Mouse (Mus musculus): ENCODE data around the gene Tifab. TPM values are rescaled to one million over a fixed set of nuclear protein-coding genes. Genes with fewer than 3 reads are reported as not detected.
A peak's percentile ranks its signal among the peaks of the same experiment; 100 is the strongest.
"Not testable (repeated sequence)": the region's sequence is repeated elsewhere in the genome, so short reads cannot be mapped to it uniquely, and the experiment has no call there.

The Tifab gene
- 5.2 and 7.1 TPM in 2 replicates for total RNA-seq (2017)

DNA sequence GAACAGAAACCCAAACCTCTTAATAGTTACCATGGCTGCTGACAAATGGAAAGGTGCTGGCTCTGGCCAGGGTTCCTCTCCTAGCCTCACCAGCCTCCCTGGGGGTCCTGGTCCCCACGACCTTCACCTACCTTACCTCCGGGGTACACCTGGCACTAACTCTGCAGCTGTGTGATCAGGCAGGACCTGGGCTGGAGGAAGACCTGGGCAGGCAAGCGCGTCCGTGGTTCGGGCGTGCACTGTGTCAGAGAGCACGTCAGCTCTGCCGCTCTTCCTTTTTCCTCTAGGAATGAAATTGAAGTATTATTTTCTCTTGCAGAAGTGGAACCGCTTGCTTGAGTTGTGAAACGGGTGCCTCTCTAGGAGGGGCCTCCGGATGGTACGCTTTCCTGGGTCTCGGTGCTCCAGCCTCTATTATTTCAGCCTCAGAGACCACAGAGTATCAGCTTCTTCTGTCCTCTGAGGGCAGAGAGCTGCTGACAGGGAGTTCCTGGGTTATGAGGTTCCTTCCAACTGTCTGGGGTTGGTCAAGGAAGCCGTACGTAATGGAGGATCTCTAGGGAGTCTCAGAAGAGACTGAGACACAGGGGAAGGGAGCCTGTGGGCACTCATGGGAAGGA, at the start of gene Tifab:
Gene Tifab (minus strand): TSS at position 470 of the 620 bp plus-strand sequence.
- no peak for ATAC-seq (ENCODE audit: extremely low read depth, insufficient number of reproducible peaks, low FRiP score, poor library complexity, severe bottlenecking)

DNA sequence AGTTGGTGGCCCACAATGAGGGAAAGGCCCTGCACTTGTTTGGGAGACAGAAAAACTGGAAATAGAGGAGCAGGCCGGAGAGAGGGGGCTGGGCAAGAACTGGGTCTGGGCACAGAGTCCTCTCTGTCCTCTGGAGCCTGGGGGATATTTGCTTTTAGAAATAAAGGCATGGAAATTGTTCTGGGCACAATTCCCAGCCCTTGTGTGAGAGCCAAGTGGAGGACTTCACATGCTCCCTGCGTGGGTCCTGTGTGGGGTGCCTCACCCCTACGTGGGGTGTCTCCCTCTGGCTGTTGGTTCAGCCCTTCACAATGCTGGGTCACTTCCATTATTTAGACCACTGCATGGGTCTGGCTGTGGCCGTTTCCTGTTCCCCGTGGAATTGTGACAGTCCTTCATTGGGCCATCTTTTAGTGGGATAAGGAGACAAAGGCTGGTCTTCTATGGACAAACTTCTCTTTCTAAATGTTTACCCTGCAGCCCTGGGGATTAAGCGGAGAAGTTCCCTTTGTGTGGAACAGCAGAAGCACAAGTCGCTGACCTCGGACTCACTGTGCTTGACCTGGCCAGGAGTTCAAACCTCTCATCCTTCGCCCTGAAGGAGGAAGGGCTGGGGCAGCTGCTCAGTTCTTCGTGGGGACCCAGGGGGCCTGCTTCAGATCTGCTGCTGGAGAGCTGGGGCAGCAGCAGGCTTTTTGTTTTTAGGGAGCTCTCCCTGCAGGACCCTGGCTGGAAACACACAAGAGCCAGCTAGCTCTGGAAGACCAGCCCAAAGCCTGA, 47.7 kb upstream of the Tifab start:
- ATAC-seq (ENCODE audit: extremely low read depth, insufficient number of reproducible peaks, low FRiP score, poor library complexity, severe bottlenecking): no peak

DNA sequence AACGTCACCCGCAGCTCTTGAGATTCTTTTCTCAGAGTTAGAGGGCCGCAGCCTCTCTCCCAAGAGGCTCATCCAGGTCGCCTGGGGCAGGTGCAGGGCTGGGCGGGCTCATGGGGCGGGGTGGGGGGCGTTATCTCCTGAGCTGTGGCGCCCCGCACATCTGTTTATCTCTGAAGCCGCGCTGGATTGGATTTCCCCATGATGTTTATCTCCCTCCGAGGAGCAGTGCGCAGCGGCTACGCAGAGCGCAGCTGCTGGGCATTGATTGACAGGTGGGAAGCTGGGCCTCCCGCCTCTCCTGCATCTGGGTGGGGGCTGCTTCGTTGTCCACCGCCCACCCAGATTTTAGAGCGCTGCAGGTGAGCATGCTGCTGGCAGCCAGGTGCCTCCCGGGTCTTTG, 44.9 kb upstream of the Tifab start:
- no peak for ATAC-seq (ENCODE audit: extremely low read depth, insufficient number of reproducible peaks, low FRiP score, poor library complexity, severe bottlenecking)

DNA sequence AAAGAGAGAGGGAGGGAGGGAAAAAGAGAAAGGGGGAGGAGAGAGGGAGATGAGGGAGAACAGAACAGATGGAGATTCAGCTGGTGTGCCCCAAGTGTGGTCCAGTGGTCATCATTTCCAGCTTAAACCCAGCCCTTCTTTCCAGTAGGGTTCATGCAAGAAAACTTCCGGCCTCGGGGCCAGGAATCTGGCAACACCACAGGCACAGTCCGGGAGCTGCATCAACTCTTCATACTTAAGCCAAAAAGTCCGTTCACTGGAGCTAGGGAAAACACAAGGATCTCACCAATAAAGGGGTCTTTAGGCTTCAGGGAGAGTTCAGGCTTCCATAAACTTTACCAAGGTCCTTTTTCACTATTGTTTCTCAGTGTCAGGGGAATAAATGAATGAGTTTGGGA, 44.2 kb upstream of the Tifab start:
- no peak for ATAC-seq (ENCODE audit: extremely low read depth, insufficient number of reproducible peaks, low FRiP score, poor library complexity, severe bottlenecking)

DNA sequence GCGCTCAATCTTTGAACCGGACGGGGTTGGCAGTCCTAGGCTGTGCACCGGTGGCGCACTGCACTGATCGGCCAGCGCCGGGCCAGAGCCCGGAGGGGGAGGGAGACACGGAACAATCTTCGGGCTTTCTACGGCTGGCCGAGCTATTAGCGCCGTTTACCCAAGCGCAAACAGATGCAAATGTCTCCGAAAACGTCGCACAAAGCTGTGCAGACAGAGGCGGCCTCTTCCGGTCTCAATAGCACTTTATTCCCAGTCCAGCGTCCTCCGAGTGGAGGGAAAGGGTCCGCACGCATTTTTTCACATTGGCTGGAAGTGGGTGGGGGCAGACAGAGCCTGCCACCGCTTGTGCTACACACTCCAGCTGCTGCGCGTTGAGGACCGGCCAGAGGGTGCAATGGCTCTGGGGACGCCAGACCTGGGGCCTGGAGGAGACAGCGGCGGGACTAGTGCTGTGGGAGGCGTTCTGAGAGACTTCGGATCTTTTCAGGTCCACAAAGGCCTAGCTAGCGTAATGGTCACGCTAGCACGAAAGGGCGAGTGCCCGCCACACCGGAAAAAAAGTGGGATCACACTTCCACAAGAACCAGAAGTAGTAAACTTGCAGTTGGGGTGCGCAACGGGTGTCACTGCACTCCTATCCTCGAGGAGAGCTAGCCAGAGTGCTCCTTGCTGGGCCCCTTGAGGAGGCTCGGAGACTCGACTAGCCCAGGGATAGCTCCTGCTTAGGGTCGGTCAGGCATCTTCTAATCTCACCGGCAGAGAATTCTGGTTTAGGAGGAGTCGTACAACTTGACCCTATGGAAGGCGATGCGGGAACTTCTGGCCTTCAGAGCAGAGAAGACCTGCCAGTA, 43.5 kb upstream of the Tifab start:
- ATAC-seq (ENCODE audit: extremely low read depth, insufficient number of reproducible peaks, low FRiP score, poor library complexity, severe bottlenecking): no peak

DNA sequence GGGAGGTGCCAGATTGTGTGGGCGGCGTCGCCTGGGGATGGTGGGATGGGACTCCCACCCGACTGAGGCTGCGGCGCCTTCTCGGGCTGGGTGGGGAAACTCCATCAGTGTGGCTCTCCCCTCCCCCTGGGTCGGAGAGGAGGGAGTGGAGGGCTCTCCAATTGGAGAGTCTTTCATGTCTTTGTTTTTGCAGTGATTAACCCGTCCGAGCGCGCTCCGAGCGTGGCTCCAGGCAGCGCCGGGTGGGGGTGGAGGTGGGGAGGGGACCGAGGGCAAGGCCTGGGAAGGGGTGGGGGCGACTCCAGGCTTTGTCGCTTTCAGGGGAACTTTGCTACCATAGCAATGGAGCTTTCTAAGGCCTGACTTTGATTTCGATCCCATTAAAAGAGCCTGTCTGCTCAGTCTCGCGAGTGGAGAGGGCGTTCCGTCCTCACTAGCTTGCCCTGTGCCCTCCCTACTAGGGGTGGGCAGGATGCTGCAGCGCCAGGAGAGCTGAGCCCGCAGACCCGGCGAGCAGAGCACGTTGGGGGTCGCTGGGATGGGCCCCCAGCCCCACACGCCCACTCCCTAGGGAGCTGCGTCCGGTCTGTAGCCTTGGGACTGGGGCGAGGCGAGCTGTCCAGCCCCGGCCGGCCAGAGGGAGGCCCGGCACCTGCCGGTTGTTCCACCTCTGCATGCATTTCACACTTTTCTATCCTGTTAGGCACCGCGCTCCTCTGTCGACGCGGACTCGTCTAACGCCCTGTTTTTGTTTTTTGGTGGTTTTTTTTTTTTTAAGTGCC, 42.6 kb upstream of the Tifab start:
- no peak for ATAC-seq (ENCODE audit: extremely low read depth, insufficient number of reproducible peaks, low FRiP score, poor library complexity, severe bottlenecking)

DNA sequence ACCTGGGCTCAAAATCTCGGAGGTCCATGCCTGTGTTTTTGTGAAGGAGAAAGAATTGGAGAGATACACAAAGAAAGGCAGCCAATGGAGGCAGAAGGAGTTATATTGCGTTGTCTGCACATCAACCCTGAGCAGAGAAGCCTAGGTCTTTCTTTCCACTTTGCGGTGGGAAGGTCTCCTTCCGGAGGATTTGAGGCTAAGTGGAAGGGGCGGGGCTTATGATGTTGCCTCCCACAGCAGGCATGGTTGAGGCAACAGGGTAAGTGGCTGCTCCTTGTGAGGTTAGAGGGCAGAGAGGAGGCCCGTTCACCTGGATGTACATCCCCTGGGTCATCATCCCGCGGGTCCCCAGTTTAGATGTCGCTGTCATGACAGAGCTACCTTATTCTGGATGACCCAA, 40.6 kb upstream of the Tifab start:
- no peak for ATAC-seq (ENCODE audit: extremely low read depth, insufficient number of reproducible peaks, low FRiP score, poor library complexity, severe bottlenecking)

DNA sequence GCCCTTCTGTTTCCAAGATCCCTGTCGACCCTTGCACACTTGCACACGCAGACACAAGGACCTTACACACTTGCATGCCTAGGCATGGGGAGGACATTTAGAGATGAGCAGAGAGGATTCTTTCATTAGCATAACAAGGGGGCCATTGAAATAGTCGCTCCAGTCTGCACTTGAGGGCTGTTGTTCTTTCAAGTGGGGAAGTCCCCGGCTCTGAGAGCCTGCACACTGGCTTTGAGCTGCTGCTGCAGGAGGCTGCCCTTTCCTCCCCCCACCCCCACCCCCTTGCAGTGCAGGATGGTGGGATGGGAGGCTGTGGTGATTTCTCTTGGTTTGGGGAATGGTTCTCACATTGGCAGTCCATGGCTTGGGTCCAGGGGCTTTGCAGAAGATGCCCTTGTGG, 37.4 kb upstream of the Tifab start:
- ATAC-seq (ENCODE audit: extremely low read depth, insufficient number of reproducible peaks, low FRiP score, poor library complexity, severe bottlenecking): no peak

DNA sequence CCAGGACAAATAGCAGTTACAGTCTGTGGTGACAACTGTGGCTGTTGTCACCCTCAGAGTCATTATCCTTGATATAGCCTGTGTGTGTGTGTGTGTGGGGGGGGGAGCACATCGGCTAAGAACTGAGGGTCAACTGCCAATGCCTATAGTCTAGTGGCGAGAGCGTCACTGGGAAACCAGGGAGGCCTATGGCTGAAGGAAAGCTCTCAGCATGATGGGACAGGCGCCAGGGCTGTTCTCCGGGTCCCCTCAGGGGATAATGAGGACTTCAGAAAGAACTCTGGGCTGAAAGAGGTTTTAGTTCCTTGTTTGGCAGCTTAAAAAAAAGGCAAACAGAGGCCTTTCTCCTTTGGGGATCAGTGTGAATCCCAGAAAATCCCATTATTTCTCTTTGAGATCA, 35.9 kb upstream of the Tifab start:
- no peak for ATAC-seq (ENCODE audit: extremely low read depth, insufficient number of reproducible peaks, low FRiP score, poor library complexity, severe bottlenecking)

DNA sequence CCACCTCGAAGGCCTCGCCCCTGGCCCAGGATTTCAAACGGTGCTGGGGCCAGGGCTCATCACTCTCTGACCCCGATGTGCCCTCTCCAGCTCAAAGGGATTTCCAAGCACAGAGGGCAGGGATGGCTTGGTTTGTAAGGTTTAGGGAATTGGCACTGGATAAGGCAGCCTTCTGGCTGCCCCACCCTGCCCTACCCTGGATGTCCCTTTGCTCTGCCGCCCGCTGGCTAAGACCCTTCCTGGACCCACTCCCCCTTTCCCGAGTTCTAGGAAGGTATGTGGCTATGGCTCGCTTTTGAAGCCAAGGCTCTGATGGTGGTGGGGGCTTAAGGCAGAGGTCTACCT, 30.4 kb upstream of the Tifab start:
- ATAC-seq (ENCODE audit: extremely low read depth, insufficient number of reproducible peaks, low FRiP score, poor library complexity, severe bottlenecking): no peak

DNA sequence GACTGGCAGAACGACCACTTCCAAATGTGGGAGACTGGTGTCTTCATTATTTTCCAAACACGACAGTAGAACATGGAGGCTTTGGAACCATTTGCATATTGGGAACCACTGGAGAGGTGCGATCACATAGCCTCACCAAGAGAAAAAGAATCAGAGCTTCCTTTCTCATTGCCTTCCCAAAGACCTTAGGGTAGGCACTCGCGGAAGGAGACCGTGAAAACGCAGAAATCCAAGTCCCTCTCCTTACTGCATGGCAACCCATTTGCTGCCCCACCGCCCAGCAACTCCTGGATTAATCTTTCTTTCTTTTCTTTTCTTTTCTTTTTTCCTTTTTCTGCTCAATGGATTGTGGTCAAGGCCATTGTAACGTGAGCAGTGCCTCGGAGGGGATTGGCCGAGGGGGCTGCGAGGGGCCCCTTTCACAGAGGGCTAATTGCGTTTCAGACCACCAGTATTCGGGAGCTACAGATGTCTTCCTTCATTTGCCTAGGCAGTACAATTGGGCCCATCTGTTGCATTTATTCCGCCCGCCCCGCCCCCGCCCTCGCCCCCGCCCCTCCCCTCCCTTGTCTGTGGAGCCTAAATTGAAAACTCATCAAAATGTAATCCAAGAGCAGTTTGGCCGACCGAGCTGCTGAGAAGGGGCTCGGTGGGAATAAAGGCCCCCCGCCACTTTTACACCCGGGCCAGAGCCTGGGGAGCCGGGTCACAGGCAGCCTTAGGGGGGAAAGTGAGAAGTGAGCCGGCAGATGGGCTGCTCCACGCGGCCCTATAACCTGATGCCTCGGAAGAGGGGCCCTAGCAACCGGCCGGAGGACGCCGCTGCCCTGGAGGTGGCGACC, 29.8 kb upstream of the Tifab start:
- ATAC-seq (ENCODE audit: extremely low read depth, insufficient number of reproducible peaks, low FRiP score, poor library complexity, severe bottlenecking): no peak

DNA sequence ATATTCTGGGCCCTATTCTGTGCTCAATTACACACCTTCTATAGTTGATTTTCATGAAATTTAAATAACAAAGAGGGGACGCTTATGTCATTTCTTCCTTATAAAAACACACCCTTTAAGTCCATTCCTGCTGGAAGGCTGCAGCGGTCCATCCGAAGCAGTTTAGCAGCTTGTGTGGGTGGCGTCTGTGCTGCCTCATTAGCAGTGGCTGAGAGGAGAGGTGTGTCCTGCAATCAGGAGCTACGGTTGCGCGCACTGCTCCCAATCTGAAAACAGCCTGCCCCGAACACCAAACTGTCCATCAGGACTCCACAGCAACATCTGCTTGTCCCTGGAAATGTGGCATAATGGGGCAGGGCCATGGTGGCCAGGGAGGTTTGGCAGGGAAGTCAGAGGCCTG, 20.8 kb upstream of the Tifab start:
- no peak for ATAC-seq (ENCODE audit: extremely low read depth, insufficient number of reproducible peaks, low FRiP score, poor library complexity, severe bottlenecking)

DNA sequence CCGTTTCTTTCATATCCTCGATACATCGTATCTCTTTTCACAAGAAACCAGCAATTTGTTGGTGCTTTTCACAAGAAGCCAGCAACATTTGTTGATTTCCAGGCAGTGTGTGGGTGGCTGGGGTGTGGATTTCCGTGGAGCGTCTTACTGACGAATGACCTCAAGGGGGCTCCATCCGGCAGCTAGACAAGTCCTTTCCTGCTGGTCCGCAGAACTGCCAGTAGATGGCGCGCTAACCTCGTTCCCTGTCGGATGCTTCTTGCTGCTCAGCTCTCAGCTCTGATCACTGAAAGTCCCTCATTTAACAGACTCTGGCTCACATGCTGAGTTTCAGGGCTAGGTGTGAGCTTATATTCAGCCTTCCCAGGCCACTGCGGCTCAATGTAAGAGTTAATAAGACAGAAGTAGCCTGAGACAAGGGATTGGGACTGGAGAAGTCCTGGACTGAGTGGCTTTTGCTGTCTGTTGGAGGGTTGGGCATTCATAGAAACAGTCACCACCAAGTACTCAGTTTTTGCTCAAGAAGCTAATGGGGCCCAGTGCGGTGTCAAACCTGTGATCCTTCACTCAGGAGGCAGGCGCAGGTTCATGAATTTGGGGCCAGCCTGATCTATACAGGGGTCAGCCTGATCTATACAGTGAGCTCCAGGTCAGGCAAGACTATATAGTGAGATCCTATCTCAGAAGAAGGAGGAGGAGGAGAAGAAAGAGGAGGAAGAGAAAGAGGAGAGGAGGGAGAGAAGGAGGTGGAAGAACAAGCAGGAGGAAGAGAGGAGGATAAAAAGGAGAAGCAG, 19.0 kb upstream of the Tifab start:
- ATAC-seq (ENCODE audit: extremely low read depth, insufficient number of reproducible peaks, low FRiP score, poor library complexity, severe bottlenecking): peak; percentile 90

DNA sequence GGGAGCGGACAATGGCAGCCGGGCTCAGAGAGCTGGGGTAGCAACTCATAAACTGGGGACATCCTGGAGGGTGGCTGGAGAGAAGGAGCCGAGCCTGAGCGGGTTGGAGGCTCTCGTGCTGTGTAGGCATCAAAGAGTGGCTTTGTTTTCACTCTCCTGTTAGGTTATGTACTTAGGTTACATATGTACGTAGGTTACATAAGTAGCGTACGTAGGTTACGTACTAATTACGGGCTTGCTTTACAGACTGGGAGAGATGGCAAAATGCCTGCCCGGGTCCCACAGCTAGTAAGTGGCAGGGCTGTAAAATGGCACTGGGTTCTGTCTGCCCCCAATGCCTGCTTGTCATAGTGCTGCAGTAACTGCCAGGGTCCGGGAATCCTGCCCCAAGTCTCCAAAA, 18.3 kb upstream of the Tifab start:
- no peak for ATAC-seq (ENCODE audit: extremely low read depth, insufficient number of reproducible peaks, low FRiP score, poor library complexity, severe bottlenecking)

DNA sequence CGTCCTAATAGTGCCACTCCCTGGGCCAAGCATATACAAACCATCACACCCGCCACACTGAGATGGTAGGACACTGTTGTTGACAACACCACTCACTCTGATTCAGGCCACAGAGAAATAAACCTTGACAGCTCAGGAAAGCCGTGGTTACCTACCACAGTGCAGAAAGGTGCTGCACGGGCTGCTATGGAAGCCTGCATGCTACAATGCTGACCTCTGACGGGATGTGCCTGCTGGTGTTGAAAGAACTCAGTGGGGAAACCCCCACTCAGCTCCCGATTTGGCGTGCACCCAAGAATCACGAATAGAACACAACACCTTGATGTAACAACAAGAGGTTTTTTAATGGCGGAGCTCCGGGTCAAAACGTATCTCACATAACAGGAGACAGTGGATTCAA, 17.1 kb upstream of the Tifab start:
- ATAC-seq (ENCODE audit: extremely low read depth, insufficient number of reproducible peaks, low FRiP score, poor library complexity, severe bottlenecking): not testable (repeated sequence)

DNA sequence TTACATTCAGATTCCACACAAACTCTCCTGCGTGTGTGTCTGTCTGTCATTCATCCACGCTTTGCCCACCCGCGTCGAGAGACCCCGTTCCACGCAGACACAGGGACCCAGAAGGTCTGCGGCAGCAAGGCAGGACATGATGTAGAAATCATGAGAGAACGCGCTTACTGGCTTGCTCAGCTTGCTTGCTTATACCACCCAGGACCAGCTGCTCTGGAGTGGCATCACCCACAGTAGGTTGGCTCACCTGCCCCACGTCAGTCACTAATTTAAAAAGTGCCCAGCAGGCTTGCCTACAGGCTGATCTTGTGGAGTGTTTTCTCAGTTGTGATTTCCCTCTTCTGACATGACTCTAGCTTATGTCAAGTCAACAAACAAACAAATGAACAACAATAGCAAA, 15.5 kb upstream of the Tifab start:
- ATAC-seq (ENCODE audit: extremely low read depth, insufficient number of reproducible peaks, low FRiP score, poor library complexity, severe bottlenecking): not testable (repeated sequence)

DNA sequence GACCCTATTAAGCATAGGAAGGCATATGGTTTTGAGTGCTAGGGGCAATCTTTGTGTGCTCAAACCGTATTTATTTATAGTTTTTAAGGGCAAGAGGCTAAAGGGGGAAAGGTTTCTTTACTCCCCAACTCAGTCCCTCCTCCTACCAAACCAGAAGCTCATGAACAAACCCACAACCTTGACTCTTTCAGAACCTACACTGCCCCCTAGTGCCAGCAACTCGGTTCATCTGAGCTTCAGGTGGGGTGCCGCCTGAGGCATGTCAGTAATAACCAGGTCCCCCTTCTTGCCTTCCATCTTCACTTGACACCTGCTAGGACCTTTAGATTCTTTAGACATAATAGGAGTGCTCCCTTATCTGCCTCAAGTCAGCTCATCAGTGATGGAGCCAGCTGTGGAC, 12.5 kb upstream of the Tifab start:
- ATAC-seq (ENCODE audit: extremely low read depth, insufficient number of reproducible peaks, low FRiP score, poor library complexity, severe bottlenecking): 0 out of 2 replicates have a peak, but pooled peaks have one; percentile 30

DNA sequence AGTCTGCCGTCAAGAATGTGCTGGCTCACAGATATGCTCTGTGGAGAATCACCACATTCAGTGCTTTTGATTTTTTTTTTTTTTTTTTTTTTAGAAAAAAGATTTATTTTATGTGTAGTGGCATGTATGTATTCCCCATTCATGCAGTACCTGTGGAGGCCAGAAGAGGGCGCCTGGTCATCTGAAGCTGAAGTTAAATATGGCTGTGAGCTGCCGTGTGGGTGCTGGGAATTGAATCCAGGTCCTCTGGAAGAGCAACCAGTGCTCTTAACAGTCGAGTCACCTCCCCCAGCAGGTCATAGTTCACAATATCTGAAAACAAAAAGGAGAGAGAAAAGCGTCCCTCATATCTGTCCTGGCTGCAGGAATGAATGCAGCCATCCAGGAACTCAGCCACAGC, 11.0 kb upstream of the Tifab start:
- no peak for ATAC-seq (ENCODE audit: extremely low read depth, insufficient number of reproducible peaks, low FRiP score, poor library complexity, severe bottlenecking)
